In genomic region chr4:7534301-7534700, GRCm38 (mm10) we compare ENCODE assay signal across 13 mouse cellular contexts.
"Had no signal": no experiment of that assay in that cellular context is flagged by ENCODE, and none has a peak within 500 bp of the region (broad histone marks: within the 10 kb centered on the region; RNA-seq: fewer than 3 reads in every experiment).

No protein-coding gene starts in this region.

- H3K4me3 ChIP-seq: limb, embryonic 13.5 days; myocyte; neural tube, embryonic 12.5 days had no signal

- H3K9ac ChIP-seq: limb, embryonic 13.5 days; liver, embryonic 14.5 days; neural tube, embryonic 12.5 days had no signal

- H3K27me3 ChIP-seq: limb, embryonic 13.5 days; neural tube, embryonic 12.5 days had no signal

- H3K36me3 ChIP-seq: limb, embryonic 13.5 days; neural tube, embryonic 12.5 days had no signal

- H3K27ac ChIP-seq: kidney, postnatal 0 days; limb, embryonic 13.5 days; liver, embryonic 14.5 days; neural tube, embryonic 12.5 days; stomach, postnatal 0 days had no signal

- ATAC-seq: intestine, postnatal 0 days had no signal

- H3K4me2 ChIP-seq: limb, embryonic 13.5 days; neural tube, embryonic 12.5 days had no signal

- DNase-seq: kidney, adult 8-10 months; kidney, postnatal 36 days; layer of hippocampus, adult 9-11 months; left cerebral cortex, postnatal 4 days; lung, adult 18-20 months; lung, postnatal 36 days had no signal

- H3K9me3 ChIP-seq: limb, embryonic 13.5 days; neural tube, embryonic 12.5 days had no signal

- H3K4me1 ChIP-seq: limb, embryonic 13.5 days; neural tube, embryonic 12.5 days had no signal
